Mouse (Mus musculus) liver, embryonic 16.5 days (tissue): ENCODE results near the gene Pld4. TPM values are rescaled to one million over a fixed set of nuclear protein-coding genes. Genes with fewer than 3 reads are reported as not detected.

Experiments
- microRNA-seq: library from miRNA; unstranded; fragments of <30 nt; microRNA quantifications from one replicate; pipeline ENCODE4, GENCODE M21; 2016
- polyA plus RNA-seq: library from polyadenylated mRNA; unstranded; fragments of >200 nt; fragmentation: Nextera tagmentation; extraction: Ambion mirVana; gene quantifications from 2 replicates; pipeline ENCODE4 v1.2.1, GENCODE M21; 2015

Pld4 gene
- polyA plus RNA-seq, 1 experiment from 2014 or later = 20.3 TPM

Small RNA genes within 50 kb of the gene (microRNA-seq; reads per million reads assigned to microRNA genes)
- 0.74 reads per million for gene Mir6940

Other genes with a start within 250 kb of the Pld4 start
- gene Tmem179, start 243.9 kb upstream of the Pld4 start, polyA plus RNA-seq = 0.06 TPM in 1 of 2 replicates, not detected in the other
- gene Inf2, start 171.9 kb upstream of the Pld4 start, polyA plus RNA-seq = 1.2 and 2.7 TPM in 2 replicates
- gene Adssl1, start 140.6 kb upstream of the Pld4 start, polyA plus RNA-seq = 12.4 and 14.0 TPM in 2 replicates
- gene Siva1, start 116.0 kb upstream of the Pld4 start, polyA plus RNA-seq = 84.7 and 89.5 TPM in 2 replicates
- 8.6 and 8.9 TPM in 2 replicates for gene Akt1, start 85.8 kb upstream of the Pld4 start, polyA plus RNA-seq
- gene Zbtb42, start 81.8 kb upstream of the Pld4 start, polyA plus RNA-seq = 0.88 and 1.5 TPM in 2 replicates
- gene Cep170b, start 40.2 kb upstream of the Pld4 start, polyA plus RNA-seq = 2.8 and 3.6 TPM in 2 replicates
- 0.08 and 0.26 TPM in 2 replicates for gene Ahnak2, start 42.0 kb downstream of the Pld4 start, polyA plus RNA-seq
- 0.34 and 0.39 TPM in 2 replicates for gene Clba1, start 48.3 kb downstream of the Pld4 start, polyA plus RNA-seq
- 48.9 and 61.7 TPM in 2 replicates for gene Cdca4, start 68.8 kb downstream of the Pld4 start, polyA plus RNA-seq
- gene Gpr132, start 107.6 kb downstream of the Pld4 start, polyA plus RNA-seq = 0.38 and 0.40 TPM in 2 replicates
- 0.21 and 0.34 TPM in 2 replicates for gene Jag2, start 169.1 kb downstream of the Pld4 start, polyA plus RNA-seq
- 12.1 and 13.3 TPM in 2 replicates for gene Nudt14, start 181.5 kb downstream of the Pld4 start, polyA plus RNA-seq
- 4.5 and 4.9 TPM in 2 replicates for gene Btbd6, start 215.8 kb downstream of the Pld4 start, polyA plus RNA-seq
- 22.8 and 25.7 TPM in 2 replicates for gene Brf1, start 240.0 kb downstream of the Pld4 start, polyA plus RNA-seq